ENCODE assay signal across 15 mouse cellular contexts in genomic region chr7:79241931-79242625, GRCm38 (mm10). TPM values are rescaled to one million over a fixed set of nuclear protein-coding genes. Genes with fewer than 3 reads are reported as not detected.
DNase-seq lines count a peak whose midpoint lies in the region; ATAC-seq and TF ChIP-seq lines count a peak whose summit lies in the region.
"Had no signal": no experiment of that assay in that cellular context is flagged by ENCODE, and none has a peak within 500 bp of the region (broad histone marks: within the 10 kb centered on the region; RNA-seq: fewer than 3 reads in every experiment).

No protein-coding gene starts in this region.

- H3K36me3 ChIP-seq in hindbrain, postnatal 0 days (ENCODE audit: insufficient read depth, low read length) = no peaks in the 10 kb centered on the region
- no peaks in the 10 kb centered on the region for H3K36me3 ChIP-seq in hindbrain, embryonic 14.5 days (replicated peaks; ENCODE audit: control insufficient read depth, insufficient read depth)
- H3K36me3 ChIP-seq: embryonic facial prominence, embryonic 13.5 days; heart, embryonic 10.5 days; lung, embryonic 15.5 days had no signal

- 0 out of 2 replicates have a peak, but pooled peaks cover under 1% of the 10 kb centered on the region for H3K4me1 ChIP-seq in hindbrain, postnatal 0 days (ENCODE audit: insufficient read depth, low read length)
- H3K4me1 ChIP-seq in hindbrain, embryonic 14.5 days (replicated peaks; ENCODE audit: control insufficient read depth, insufficient read depth, low read length) = no peaks in the 10 kb centered on the region
- H3K4me1 ChIP-seq: embryonic facial prominence, embryonic 13.5 days had no signal

- 65% methylated on average over 10 of the region's 10 CpGs for WGBS in hindbrain, postnatal 0 days
- WGBS in hindbrain, embryonic 14.5 days = 83% methylated on average over 10 of the region's 10 CpGs

- no peaks in the 10 kb centered on the region for H3K27me3 ChIP-seq in hindbrain, postnatal 0 days (ENCODE audit: insufficient read depth, low read length)
- no peaks in the 10 kb centered on the region for H3K27me3 ChIP-seq in hindbrain, embryonic 14.5 days (ENCODE audit: control insufficient read depth, insufficient read depth, low read length)
- H3K27me3 ChIP-seq: embryonic facial prominence, embryonic 13.5 days; lung, embryonic 15.5 days had no signal

- H3K9ac ChIP-seq in hindbrain, postnatal 0 days (replicated peaks; ENCODE audit: low read length) = no peak overlapping the region
- H3K9ac ChIP-seq in hindbrain, embryonic 14.5 days = no peak overlapping the region
- H3K9ac ChIP-seq: embryonic facial prominence, embryonic 13.5 days; lung, embryonic 15.5 days had no signal

- H3K9me3 ChIP-seq in hindbrain, postnatal 0 days (ENCODE audit: low read length) = no peaks in the 10 kb centered on the region
- no peaks in the 10 kb centered on the region for H3K9me3 ChIP-seq in hindbrain, embryonic 14.5 days (ENCODE audit: control insufficient read depth, low read length)
- H3K9me3 ChIP-seq: embryonic facial prominence, embryonic 13.5 days; heart, embryonic 10.5 days; lung, embryonic 15.5 days had no signal

- H3K4me2 ChIP-seq in hindbrain, postnatal 0 days (ENCODE audit: low read depth, low read length) = no peak overlapping the region
- no peak overlapping the region for H3K4me2 ChIP-seq in hindbrain, embryonic 14.5 days (replicated peaks)
- H3K4me2 ChIP-seq: embryonic facial prominence, embryonic 13.5 days; lung, embryonic 15.5 days had no signal

- ATAC-seq in hindbrain, postnatal 0 days = peak; percentile 46
- no peak for ATAC-seq in hindbrain, embryonic 14.5 days (ENCODE audit: low FRiP score)
- ATAC-seq: inflammation-experienced regulatory T-cells, adult 6 months had no signal

- no peak overlapping the region for H3K4me3 ChIP-seq in hindbrain, postnatal 0 days (ENCODE audit: low read length)
- no peak overlapping the region for H3K4me3 ChIP-seq in hindbrain, embryonic 14.5 days (replicated peaks; ENCODE audit: low read length)
- H3K4me3 ChIP-seq: embryonic facial prominence, embryonic 13.5 days; heart, embryonic 10.5 days; lung, embryonic 15.5 days had no signal

- peak overlapping the region; percentile 4; the same call in 1 of the 2 replicates for H3K27ac ChIP-seq in hindbrain, postnatal 0 days
- no peak overlapping the region for H3K27ac ChIP-seq in hindbrain, embryonic 14.5 days
- H3K27ac ChIP-seq: embryonic facial prominence, embryonic 13.5 days; heart, embryonic 10.5 days; lung, embryonic 15.5 days; stomach, postnatal 0 days had no signal

- DNase-seq in hindbrain, postnatal 0 days (ENCODE audit: low spot score) = peak; percentile 39
- DNase-seq in hindbrain, embryonic 14.5 days (ENCODE audit: low spot score) = no peak
- DNase-seq in brain, adult 2 months (ENCODE audit: low read depth, low spot score) = peak; percentile 91
- peak; percentile 56 to 67 for DNase-seq in cerebellum, adult 18-20 months
- DNase-seq in cerebellum, postnatal 36 days = peak; percentile 56 to 61
- no peak for DNase-seq in lung, postnatal 25 days (ENCODE audit: low spot score)
- DNase-seq in T-cell, adult 2 months (ENCODE audit: low spot score) = no peak
- DNase-seq: gastrocnemius, postnatal 10 days; kidney, postnatal 4 days; midbrain, embryonic 14.5 days had no signal

- no peak for TF ChIP-seq CTCF in hindbrain, postnatal 0 days (IDR thresholded peaks at IDR 0.05; ENCODE audit: low read depth)

RNA-seq across cellular contexts. Expression of gene Abhd2, which starts 30.9 kb away (rescaled TPM):
- total RNA-seq in hindbrain, postnatal 0 days (2014; rRNA removed) = 92.3 and 100 TPM in 2 replicates
- 23.7 and 23.9 TPM in 2 replicates for polyA plus RNA-seq in hindbrain, postnatal 0 days (2015; fragmentation: Nextera tagmentation; extraction: Ambion mirVana)
- polyA plus RNA-seq in hindbrain, embryonic 14.5 days (2014; fragmentation: Nextera tagmentation; extraction: Ambion mirVana) = 25.1 and 26.8 TPM in 2 replicates

Comparison
In these comparisons a context has a peak if more than half of its experiments do, and no peak if none do; other contexts are left out.
1. DNase-seq: peak in hindbrain, postnatal 0 days (single experiment), brain, adult 2 months (single experiment), cerebellum, adult 18-20 months (2 of 2) and cerebellum, postnatal 36 days (2 of 2); none in hindbrain, embryonic 14.5 days (single experiment), lung, postnatal 25 days (single experiment) and T-cell, adult 2 months (single experiment).